Mouse (Mus musculus) limb, embryonic 13.5 days (tissue): ENCODE data around the gene Uprt. TPM values are rescaled to one million over a fixed set of nuclear protein-coding genes. Genes with fewer than 3 reads are reported as not detected.

Experiments
- ATAC-seq: fragments of 200-750 bp; cut with Nextera tagmentation; 2 replicates; pipeline ENCODE4 v1.8.0; 2017; ENCODE audit warnings: low read depth, moderate number of reproducible peaks, moderate TSS enrichment; ENCODE audit not compliant: low FRiP score
- H3K27ac ChIP-seq: fragments of 300-500 bp; sonication (generic); 2 replicates; pipeline ENCODE4 v1.5.1; 2015; ENCODE audit warnings: inconsistent platforms, mild to moderate bottlenecking, moderate library complexity
- H3K27me3 ChIP-seq: fragments of 300-500 bp; sonication (generic); 2 replicates; pipeline ENCODE4 v1.6.1; 2015; ENCODE audit warnings: mild to moderate bottlenecking, inconsistent platforms
- H3K36me3 ChIP-seq: fragments of 300-500 bp; sonication (generic); 2 replicates; pipeline ENCODE4 v1.6.1; 2015; ENCODE audit warnings: inconsistent platforms, mild to moderate bottlenecking, moderate library complexity
- H3K4me1 ChIP-seq: fragments of 300-500 bp; sonication (generic); 2 replicates; pipeline ENCODE4 v1.6.1; 2015; ENCODE audit warnings: inconsistent platforms
- H3K4me2 ChIP-seq: fragments of 300-500 bp; sonication (generic); replicated peaks from 2 replicates; pipeline ENCODE4 v1.6.1; 2015; ENCODE audit warnings: inconsistent platforms, mild to moderate bottlenecking, moderate library complexity
- H3K4me3 ChIP-seq: fragments of 300-500 bp; sonication (generic); 2 replicates; pipeline ENCODE4 v1.5.1; 2015; ENCODE audit warnings: moderate library complexity, mild to moderate bottlenecking, inconsistent platforms
- H3K9ac ChIP-seq: fragments of 300-500 bp; sonication (generic); 2 replicates; pipeline ENCODE4 v1.6.1; 2015; ENCODE audit warnings: mild to moderate bottlenecking, inconsistent platforms
- H3K9me3 ChIP-seq: fragments of 300-500 bp; sonication (generic); 2 replicates; pipeline ENCODE4 v1.6.1; 2016; ENCODE audit warnings: inconsistent platforms
- WGBS: fragments of 180-500 bp; shearing (Covaris S2); methylation state at CpG from one replicate; pipeline ENCODE4 v1.1.7; 2015; 5-methylcytosine and 5-hydroxymethylcytosine counted together
- polyA plus RNA-seq: library from polyadenylated mRNA; unstranded; fragments of >200 nt; fragmentation: Nextera tagmentation; extraction: Ambion mirVana; gene quantifications from 2 replicates; pipeline ENCODE4 v1.2.1, GENCODE M21; 2015

The Uprt gene
- 1.0 and 1.2 TPM in 2 replicates for polyA plus RNA-seq

DNA sequence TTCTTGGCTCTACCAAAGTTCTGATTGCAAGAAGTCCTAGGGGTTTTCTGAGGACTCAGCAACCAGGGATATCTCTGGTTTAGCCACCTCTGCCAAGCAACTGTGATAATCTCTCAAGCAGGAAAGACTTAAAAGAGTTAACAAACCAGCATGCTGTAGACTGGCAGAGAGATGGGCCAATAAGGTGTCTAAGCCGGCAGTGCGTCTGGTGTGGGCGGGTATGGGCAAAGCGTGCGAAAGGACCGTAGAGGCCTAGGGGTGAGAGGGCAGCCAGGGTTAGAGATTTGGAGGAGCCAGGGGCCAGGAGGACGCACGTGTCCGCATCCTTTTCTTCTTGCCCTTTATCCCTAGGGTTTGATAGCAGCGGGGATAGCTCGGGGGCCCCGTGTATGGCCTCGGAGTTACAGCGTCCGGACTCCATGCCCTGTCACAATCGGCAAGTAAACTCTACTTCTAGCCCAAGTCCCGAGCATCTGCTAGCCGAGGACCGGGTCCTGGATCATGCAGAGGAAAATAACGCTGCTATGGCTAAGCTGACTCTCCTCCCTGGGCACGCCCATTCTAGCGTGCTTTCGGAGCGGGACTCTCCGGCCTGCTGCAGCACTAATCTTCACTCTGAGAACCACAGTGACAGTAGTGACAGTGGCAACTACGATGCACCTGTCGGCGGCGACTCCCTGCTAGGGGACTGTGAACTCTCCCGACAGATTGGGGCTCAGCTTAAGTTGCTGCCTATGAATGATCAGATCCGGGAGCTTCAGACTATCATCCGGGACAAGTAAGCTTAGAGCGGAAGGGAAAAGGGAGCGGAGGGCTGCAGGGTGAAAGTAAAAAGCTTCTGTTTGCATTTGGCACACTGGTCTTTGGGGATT is at the start of gene Uprt:
Gene Uprt, plus strand, starts transcription at position 247 of the 872 bp plus-strand sequence.
- H3K9me3 ChIP-seq, result no peaks in the 10 kb centered on the region
- ATAC-seq, result peak; percentile 96
- H3K27me3 ChIP-seq, result peaks cover 24% of the 10 kb centered on the region
- WGBS, result 20% methylated on average over 34 of the region's 34 CpGs
- peak within 1 kb of the TSS; percentile 52; the same call in 1 of the 2 replicates for H3K27ac ChIP-seq
- H3K4me2 ChIP-seq, result peak within 1 kb of the TSS; percentile 64
- no peaks in the 10 kb centered on the region for H3K4me1 ChIP-seq
- H3K4me3 ChIP-seq, result peak within 1 kb of the TSS; percentile 58
- H3K36me3 ChIP-seq, result no peaks in the 10 kb centered on the region
- H3K9ac ChIP-seq, result peak within 1 kb of the TSS; percentile 70

DNA sequence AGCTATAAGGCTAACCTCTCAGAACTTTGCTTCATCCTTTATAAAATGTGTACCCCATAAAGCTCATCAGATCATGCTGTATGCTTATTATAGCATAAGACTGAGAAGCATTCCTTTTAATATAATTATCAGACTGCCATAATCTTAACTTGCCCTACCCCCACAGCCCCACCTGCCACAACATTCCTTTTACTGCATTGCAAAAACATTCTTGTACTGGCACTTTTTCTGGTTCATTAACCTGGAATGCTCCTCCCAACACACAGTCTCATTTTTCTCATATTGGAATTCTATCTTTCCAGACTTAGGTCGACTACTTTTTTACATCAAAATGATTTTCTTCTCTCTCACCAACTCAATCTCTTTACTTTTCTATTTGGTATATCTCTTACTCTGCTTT is 49.2 kb upstream of the Uprt start:
- Histone ChIP-seq H3K27me3 (peaks cover 9% of the 10 kb centered on the region; the same call in 1 of the 2 replicates), H3K36me3 (no peaks in the 10 kb centered on the region), H3K4me1 (no peaks in the 10 kb centered on the region), H3K9ac (no peak overlapping the region), H3K4me2 (no peak overlapping the region), H3K27ac (no peak overlapping the region), H3K4me3 (no peak overlapping the region), H3K9me3 (no peaks in the 10 kb centered on the region)
- ATAC-seq, result no peak
- 44% methylated on average over 1 of the region's 1 CpGs for WGBS

DNA sequence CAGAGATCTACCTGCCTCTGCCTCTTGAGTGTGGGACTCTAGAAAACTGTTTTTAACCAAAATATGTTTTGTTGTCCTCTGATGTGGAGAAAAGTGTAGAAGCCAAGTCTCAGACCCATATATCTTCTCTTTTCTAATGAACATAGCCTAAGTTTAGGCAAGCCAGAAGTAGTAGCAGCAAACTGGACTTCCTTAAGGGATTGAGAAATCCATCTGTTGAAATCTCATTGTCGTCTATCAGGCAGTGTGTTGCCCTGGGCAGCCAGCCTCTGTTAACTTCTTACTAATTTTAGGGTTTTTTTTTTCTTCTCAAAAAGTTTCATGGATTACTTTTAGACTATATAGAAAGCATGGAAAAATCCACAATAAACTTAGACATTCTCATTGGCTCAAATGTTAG is 30.2 kb upstream of the Uprt start:
- WGBS, result 80% methylated on average over 1 of the region's 1 CpGs
- Histone ChIP-seq H3K27me3 (peaks cover 12% of the 10 kb centered on the region; the same call in 1 of the 2 replicates), H3K9me3 (no peaks in the 10 kb centered on the region), H3K4me3 (no peak overlapping the region), H3K27ac (no peak overlapping the region), H3K36me3 (no peaks in the 10 kb centered on the region), H3K9ac (no peak overlapping the region), H3K4me2 (no peak overlapping the region), H3K4me1 (no peaks in the 10 kb centered on the region)
- ATAC-seq, result no peak

DNA sequence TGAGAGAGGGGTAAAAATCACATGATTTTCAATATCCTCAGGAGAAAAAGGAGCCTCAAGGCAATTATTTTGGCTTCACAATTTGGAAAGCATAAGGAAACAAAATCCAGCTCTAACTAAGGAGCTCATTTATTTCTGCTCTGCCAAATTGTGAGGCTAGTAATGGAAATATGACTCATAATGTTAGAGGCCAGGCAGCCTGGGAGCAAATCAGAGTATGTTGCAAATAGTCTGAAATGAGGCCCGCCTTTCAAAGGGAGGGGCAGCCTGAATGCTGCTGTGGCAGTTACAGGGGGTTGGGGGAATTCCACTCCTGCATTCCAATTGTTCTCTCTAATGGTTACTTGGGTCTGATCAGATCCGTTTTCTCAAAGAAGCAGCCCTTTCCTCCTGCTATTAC is 20.9 kb upstream of the Uprt start:
- no peak for ATAC-seq
- no peak overlapping the region for H3K4me2 ChIP-seq
- no peak overlapping the region for H3K27ac ChIP-seq
- H3K4me3 ChIP-seq, result no peak overlapping the region
- no peaks in the 10 kb centered on the region for H3K4me1 ChIP-seq
- H3K9me3 ChIP-seq, result no peaks in the 10 kb centered on the region
- no peak overlapping the region for H3K9ac ChIP-seq
- 0 out of 2 replicates have a peak, but pooled peaks cover 3% of the 10 kb centered on the region for H3K27me3 ChIP-seq
- 44% methylated on average over 2 of the region's 2 CpGs for WGBS
- H3K36me3 ChIP-seq, result no peaks in the 10 kb centered on the region

DNA sequence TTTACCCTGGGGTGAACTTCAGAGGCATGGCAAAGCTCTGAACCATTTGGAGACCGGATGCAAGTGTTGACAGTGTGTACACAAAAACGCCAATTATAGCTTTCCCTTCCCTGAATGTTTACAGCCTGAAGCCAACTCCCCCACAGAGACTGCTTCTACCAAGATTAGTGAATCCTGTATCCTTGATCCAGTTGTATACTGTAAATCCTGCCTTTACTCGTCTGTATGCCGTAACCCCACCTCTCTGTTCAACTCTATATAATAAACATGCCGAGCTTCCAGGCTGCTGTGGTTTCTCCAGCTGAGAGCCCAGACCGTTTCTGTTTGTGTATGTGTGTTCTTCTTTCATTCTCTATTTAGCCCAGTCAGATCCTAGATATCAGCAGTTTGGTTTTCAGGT is 18.2 kb upstream of the Uprt start:
- Histone ChIP-seq H3K27ac (no peak overlapping the region), H3K36me3 (no peaks in the 10 kb centered on the region), H3K4me1 (no peaks in the 10 kb centered on the region), H3K4me2 (no peak overlapping the region), H3K9ac (no peak overlapping the region), H3K9me3 (no peaks in the 10 kb centered on the region), H3K27me3 (0 out of 2 replicates have a peak, but pooled peaks cover 3% of the 10 kb centered on the region), H3K4me3 (no peak overlapping the region)
- no peak for ATAC-seq
- WGBS, result 39% methylated on average over 6 of the region's 6 CpGs

DNA sequence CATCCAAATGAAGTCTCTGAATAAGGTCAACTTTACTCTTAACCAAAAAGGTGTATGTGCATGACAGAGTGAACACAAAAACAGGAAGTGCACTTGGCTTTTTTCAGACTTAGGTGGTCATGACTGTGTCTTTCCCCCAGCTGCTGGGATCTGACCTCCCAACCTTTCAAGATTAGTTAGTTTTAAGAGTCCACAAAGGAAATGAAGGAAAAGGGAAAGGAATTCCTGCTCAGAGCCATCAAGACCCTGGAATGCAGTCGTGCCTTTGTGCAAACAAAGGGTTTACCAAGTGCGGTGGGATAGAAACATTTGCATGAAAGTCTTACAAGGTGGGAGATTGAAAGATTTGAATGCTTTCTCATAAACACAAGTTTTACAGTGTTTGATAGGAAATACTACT is 4.6 kb upstream of the Uprt start:
- ATAC-seq, result no peak
- Histone ChIP-seq H3K27ac (no peak overlapping the region), H3K9ac (no peak overlapping the region), H3K27me3 (peaks cover 30% of the 10 kb centered on the region), H3K36me3 (no peaks in the 10 kb centered on the region), H3K4me3 (no peak overlapping the region), H3K9me3 (no peaks in the 10 kb centered on the region), H3K4me1 (no peaks in the 10 kb centered on the region), H3K4me2 (no peak overlapping the region)
- 24% methylated on average over 2 of the region's 2 CpGs for WGBS

DNA sequence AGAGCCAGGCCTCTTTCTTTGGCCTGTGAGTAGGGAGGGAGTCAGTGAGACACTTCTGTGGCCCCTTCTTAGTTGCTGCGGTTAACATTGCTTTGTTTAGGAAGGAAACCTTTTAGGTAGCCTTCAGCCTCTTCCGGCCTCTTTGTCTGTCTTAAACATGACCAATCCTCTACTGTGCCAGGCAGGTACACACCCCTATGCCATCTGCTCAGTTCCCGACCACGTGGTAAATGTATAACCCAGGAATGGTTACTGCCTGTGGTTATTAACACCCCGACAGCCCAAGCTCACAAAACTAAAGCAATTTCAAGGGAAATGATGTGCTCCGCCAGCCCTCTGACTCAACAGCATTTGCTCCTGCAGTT is 808 bp downstream of the Uprt start:
- Histone ChIP-seq H3K4me2 (peak overlapping the region; percentile 64), H3K27me3 (peaks cover 18% of the 10 kb centered on the region), H3K27ac (peak overlapping the region; percentile 52; the same call in 1 of the 2 replicates), H3K9me3 (no peaks in the 10 kb centered on the region), H3K36me3 (no peaks in the 10 kb centered on the region), H3K4me1 (no peaks in the 10 kb centered on the region), H3K4me3 (peak overlapping the region; percentile 58), H3K9ac (peak overlapping the region; percentile 70)
- no peak for ATAC-seq
- 16% methylated on average over 6 of the region's 6 CpGs for WGBS

DNA sequence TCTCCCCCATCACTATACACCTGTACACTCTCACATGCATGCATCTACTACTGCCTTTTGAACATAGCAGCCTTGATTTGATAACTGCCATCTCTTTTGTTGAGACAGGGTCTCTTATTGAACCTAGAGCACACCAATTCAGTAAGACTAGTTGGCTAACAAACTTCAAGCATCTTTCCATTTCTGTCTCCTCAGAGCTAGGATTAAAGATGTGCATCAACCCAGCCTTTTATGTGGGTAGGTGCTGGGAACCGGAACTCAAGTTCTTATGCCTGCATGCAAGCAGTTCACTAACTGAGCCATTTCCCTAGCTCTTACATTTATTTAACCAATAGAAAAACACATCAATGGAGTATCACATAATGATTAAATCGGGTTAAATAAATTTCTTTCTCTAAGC is 3.0 kb downstream of the Uprt start:
- 91% methylated on average over 2 of the region's 2 CpGs for WGBS
- H3K27me3 ChIP-seq, result peaks cover 20% of the 10 kb centered on the region
- no peaks in the 10 kb centered on the region for H3K36me3 ChIP-seq

GRCm38 (mm10) chrX:104488036-104488435 is 5.4 kb downstream of the Uprt start:
- Histone ChIP-seq H3K27ac (no peak overlapping the region), H3K36me3 (no peaks in the 10 kb centered on the region), H3K4me3 (no peak overlapping the region), H3K4me2 (no peak overlapping the region), H3K9ac (no peak overlapping the region), H3K27me3 (peaks cover 13% of the 10 kb centered on the region; the same call in 1 of the 2 replicates), H3K4me1 (0 out of 2 replicates have a peak, but pooled peaks cover 3% of the 10 kb centered on the region), H3K9me3 (no peaks in the 10 kb centered on the region)
- no peak for ATAC-seq
- 60% methylated on average over 3 of the region's 3 CpGs for WGBS

More for the DNA sequence above, 3.0 kb downstream of the Uprt start:
- Histone ChIP-seq H3K9me3 (no peaks in the 10 kb centered on the region), H3K4me3 (no peak overlapping the region), H3K9ac (no peak overlapping the region), H3K4me2 (no peak overlapping the region), H3K4me1 (0 out of 2 replicates have a peak, but pooled peaks cover 3% of the 10 kb centered on the region), H3K27ac (no peak overlapping the region)
- no peak for ATAC-seq

DNA sequence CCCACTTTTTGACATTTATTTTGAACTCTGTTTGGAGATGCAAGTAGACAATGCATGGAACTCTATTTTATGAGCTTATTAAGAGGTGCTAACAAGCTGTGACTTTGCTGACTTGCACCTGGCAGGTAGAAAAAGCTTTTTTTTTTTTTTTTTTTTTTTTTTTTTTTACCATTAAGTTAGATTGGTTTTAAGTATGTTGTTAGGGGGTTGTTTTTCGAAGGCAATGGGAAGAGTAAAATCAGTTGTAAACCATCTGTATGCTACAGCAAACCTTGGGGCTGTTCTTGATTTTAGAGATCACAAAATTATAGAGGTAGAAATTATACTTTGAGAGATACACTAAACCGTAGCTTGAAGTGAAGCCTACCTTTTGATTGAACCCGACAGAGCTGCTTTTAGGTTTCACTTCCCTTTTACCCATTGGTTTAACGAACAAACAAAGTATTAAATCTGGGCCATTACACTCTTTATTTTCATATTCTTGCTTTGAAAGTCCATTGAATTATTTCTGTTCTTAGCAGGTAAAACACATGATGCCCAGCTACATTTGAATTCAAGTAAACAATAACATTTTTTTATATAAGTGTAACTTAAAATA is 6.4 kb downstream of the Uprt start:
- ATAC-seq, result no peak
- Histone ChIP-seq H3K27me3 (peaks cover 6% of the 10 kb centered on the region; the same call in 1 of the 2 replicates), H3K4me3 (no peak overlapping the region), H3K36me3 (no peaks in the 10 kb centered on the region), H3K27ac (no peak overlapping the region), H3K9ac (no peak overlapping the region), H3K9me3 (no peaks in the 10 kb centered on the region), H3K4me1 (0 out of 2 replicates have a peak, but pooled peaks cover 3% of the 10 kb centered on the region), H3K4me2 (no peak overlapping the region)
- 61% methylated on average over 4 of the region's 4 CpGs for WGBS

GRCm38 (mm10) chrX:104489626-104490355 is 7.2 kb downstream of the Uprt start:
- no peak for ATAC-seq
- Histone ChIP-seq H3K27ac (no peak overlapping the region), H3K4me2 (no peak overlapping the region), H3K4me1 (0 out of 2 replicates have a peak, but pooled peaks cover 3% of the 10 kb centered on the region), H3K27me3 (peaks cover 6% of the 10 kb centered on the region; the same call in 1 of the 2 replicates), H3K4me3 (no peak overlapping the region), H3K9ac (no peak overlapping the region), H3K9me3 (no peaks in the 10 kb centered on the region), H3K36me3 (no peaks in the 10 kb centered on the region)
- 50% methylated on average over 4 of the region's 4 CpGs for WGBS

DNA sequence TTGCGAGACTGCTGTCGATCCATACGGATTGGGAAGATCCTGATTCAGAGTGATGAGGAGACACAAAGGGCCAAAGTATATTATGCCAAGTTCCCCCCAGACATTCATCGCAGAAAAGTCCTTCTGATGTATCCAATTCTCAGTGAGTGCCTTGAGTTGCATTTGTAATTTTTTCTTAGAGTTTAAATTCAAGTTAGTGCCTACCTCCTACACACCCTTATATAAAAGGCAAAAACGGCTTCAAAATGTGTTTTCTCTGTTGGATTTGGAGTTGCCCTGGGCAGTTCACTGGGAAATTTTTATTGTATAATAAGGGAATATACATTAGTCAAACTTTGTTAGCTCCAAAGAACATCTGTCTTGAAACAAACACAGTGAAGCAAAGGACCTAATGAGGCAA is 19.1 kb downstream of the Uprt start:
- H3K9me3 ChIP-seq, result no peaks in the 10 kb centered on the region
- no peak for ATAC-seq
- no peak overlapping the region for H3K4me3 ChIP-seq
- 88% methylated on average over 5 of the region's 5 CpGs for WGBS
- H3K27ac ChIP-seq, result no peak overlapping the region
- H3K27me3 ChIP-seq, result peaks cover 14% of the 10 kb centered on the region; the same call in 1 of the 2 replicates
- H3K4me2 ChIP-seq, result no peak overlapping the region
- no peak overlapping the region for H3K9ac ChIP-seq
- no peaks in the 10 kb centered on the region for H3K4me1 ChIP-seq
- H3K36me3 ChIP-seq, result no peaks in the 10 kb centered on the region
